Mouse (Mus musculus) testis, postnatal 10 days (tissue): ENCODE data around the gene Atp2b2.
A peak's percentile ranks its signal among the peaks of the same experiment; 100 is the strongest.

Experiments
- DNase-seq: peaks from one replicate; pipeline ENCODE4 v3.0.0; 2021; ENCODE audit warnings: low spot score

Atp2b2 gene

DNA sequence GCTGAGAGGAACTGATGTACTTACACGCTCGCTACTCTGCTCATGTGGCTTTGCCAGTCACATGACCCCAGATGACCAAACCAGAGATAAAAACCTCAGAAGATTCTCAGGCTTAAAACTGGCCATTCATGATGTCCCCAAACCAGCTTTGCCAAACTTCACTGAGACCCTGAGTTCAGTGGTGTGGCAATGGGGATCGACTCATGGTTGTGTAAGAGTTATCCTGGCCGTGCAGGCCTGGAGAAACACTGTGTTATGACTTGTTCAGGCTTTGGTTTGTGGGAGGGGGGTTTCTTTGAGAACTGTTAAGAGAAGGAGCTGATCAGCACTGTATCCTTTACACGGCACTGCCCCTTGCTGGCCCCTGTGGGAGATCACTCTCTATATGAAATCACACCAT, 250.0 kb downstream of the Atp2b2 start:
- no peak for DNase-seq

DNA sequence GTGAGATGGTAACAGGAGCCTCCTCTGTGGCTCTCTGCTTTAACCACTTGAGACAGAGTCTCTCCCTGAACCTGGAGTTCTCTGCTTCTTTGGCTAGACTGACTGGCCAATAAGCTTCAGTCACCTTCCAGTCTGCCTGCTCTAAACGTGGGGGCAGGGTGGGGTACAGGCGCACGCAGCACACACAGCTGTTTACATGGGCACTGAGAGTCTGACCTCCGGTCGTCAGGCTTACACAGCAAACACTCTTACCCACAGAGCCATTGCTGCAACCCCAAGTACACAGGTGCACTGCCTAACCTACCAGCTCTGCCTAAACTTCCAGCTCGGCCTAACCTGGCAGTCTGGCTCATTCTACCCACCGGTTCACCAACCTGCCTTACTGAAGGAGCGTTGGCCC, 251.4 kb downstream of the Atp2b2 start:
- no peak for DNase-seq

DNA sequence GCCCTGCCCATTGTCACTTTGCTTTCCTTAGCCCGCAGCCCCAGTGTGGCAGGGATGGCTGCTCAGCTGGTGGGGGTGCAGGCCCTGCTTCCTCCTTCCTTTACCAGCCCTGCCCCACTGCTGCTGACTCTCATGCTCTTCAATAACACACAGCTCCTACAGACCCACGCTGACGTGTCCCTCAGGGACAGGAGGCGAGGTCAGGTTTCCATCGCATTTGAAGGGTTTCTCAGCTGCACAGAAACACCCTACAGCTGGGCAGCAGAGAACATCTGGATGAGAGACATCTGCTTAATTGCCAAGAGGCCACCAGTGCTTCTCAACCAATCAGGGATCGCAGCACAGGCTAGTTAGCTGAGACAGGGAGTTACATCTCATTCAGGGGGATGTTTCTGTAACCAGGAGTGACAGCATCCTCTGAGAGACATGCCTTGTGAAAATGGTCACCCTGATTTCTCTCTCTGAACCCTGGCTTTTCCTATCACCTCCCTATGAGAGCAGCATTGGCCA, 254.9 kb downstream of the Atp2b2 start:
- no peak for DNase-seq

DNA sequence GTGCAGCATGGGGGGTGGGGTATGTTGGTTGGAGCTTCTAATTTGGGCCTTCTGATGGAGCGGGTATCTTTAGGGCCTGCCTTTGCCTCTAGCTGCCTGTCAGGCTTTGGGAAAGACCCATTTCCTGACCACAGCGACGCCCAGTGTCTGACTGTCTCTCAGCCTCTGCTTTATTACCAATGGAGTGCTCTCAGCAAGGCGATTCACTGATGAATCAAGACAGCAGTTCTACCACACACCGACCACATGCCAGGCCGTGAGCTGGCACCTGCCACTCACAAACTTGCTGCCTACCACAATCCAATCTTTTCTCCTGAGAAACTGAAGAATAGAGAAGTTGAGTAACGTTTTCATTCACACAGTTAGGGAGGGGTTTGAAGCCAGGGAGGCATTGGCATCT, 256.8 kb downstream of the Atp2b2 start:
- no peak for DNase-seq

DNA sequence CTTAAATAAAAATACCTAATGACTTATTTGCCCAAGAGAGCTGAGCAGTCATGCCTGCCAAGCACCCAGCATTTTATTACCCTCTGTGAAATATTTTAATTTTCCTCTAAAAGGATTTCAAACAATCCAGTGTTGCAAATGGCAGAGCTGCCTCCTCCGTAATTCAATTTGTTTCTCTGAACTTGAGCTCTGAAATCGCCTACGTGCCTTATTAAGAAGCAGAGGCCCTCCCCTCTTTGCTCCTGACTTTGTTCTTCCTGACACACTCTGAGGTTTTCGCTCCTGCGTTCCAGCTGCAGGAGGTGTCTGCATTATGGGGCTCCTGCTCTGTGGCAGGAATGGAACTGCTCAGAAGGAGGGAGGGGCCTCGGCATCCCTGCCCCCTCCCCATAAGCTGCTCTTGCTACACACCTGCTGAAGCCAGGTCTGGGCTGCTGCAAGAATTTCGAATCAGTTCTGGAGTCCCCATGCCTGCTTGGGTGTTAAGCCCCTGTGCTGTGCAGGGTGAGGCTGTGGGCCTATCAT, 264.1 kb downstream of the Atp2b2 start:
- DNase-seq, result no peak

DNA sequence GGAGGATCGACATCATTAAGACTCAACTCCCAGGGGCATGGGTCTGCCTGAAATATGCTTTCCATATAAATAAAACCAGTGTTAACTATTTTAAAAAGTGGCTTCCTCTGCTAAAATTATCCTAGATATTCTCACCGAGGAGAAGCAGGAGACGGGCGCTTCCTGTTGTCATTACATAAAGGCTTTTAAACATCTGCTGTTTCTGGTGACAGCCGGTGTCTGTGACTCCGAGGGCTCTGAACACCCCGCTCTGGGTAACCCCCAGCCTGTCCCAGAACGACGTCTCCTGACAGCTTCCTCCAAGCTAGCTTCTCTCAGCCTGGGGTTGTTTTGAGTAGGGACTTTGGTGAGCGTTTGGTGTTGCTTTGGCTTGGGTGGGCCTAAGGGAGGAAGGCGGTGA, 273.6 kb downstream of the Atp2b2 start:
- DNase-seq, result no peak

DNA sequence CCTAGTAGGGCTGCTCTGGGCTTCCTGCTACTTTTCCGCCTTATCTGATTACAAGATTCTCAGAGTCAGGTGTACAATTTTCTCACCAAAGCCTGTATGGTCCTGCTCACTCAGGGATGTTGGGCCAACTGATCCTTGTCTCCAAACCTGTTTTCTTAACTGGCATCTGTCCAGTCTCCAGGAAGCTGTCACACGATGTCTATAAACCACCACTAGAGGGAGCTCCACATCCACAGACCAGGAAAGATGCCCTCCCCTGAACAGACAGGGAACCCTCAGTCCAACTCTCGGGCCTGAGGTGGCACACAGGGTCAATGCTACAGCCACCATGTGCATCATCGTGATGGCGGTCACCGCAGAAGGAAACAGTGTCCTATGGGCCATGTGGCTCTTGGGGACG, 280.8 kb downstream of the Atp2b2 start:
- peak; percentile 58 for DNase-seq

DNA sequence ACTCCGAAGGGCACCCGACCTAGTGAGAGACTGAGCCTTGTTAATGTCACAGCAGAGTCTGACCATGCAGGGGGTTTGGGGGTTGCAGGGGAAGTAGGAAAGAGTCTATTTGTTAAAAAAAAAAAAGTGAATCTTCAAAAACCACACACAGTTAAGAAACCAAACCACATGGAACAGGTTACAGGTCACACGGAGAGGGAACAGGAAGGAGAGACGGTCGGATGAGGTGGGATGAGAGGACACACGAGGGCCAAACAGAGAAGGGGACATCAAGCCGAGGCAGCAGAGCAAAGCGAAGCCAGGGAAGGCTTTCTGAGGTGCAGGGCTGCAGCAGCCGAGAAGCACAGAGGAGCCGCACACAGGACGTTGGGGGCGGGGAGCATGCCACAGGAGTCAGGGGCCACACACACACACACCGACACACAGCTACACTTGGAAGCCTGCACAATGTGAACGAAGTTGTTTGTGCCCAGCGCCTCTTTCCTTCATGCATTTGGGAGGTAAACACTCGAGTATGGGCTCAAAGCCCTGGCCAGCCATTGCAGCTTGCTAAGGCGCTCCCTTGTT, 293.2 kb downstream of the Atp2b2 start:
- no peak for DNase-seq

DNA sequence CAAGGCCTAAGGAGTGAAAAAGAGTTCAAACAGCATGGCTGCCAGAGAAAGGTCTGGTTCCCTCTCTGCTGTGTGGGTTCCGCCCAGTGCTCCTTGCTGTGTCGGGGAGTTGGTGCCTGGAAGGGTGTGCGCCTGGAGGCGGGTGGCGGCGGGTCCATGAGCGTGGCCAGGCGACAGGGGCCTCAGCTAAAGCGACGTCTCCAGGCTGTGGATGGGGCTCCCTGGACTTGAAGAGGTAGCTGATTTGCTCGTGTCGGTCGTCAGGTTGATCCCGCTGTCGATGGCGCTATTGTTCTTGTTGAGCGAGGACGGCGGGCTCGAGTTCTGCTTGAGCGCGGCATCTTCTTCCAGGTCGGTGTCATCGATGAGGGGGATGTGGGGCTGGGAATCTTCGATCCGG, 294.1 kb downstream of the Atp2b2 start:
- no peak for DNase-seq

DNA sequence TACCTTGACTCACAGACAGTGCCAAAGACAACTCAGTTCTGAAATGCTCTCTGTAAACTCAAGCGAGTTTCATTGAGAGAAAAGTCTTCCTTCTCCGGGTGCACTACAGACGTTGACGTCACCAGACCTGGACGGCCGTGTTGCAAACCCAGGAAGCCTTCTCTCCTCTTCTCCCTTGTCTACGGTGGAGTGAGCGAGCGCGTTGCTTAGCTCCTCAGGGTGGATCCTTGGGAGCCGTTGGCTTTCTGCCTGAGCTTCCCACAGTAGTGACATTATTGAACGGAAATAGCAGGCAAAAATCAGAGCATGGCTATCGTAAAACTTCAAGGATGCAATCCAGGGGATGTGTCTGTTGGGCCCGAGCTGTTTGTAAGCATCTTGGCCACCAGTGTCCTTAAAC, 295.1 kb downstream of the Atp2b2 start:
- no peak for DNase-seq

DNA sequence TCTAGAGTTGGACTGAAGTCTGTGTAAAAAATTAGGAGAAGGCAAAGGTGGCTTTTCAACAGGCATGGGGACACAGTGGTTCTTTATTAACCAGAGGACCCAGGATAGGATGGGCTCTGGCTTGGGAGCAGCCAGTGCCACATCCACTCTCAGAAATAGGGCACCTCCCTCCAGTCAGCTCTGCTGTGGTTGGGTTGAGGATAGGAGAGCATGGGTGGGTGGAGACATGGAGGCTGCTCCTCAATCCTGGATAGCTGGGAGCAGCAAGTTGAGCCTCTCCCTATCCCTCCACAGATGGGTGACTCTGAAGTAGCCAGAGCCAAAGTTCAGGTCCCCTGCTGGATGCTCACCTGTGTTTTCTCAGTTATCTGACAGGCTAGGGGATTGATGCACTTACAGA, 297.3 kb downstream of the Atp2b2 start:
- no peak for DNase-seq

DNA sequence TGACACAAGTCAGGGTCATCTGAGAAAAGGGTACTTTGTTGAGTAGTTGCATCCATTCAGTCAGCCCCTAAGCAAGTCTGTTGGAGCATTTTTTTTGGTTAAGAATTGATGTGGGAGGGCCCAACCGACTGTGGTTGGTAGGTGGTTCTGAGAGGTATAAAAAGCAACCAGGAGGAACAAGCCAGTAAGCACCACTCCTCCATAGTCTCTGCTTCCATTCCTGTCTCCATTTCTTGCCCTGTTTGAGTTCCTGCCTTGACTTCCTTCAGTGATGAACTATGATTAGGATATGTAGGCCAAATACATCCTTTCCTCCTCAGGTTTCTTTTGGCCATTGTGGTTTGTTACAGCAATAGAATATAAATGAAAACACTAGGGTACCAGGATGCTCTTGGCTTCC, 299.3 kb downstream of the Atp2b2 start:
- no peak for DNase-seq

DNA sequence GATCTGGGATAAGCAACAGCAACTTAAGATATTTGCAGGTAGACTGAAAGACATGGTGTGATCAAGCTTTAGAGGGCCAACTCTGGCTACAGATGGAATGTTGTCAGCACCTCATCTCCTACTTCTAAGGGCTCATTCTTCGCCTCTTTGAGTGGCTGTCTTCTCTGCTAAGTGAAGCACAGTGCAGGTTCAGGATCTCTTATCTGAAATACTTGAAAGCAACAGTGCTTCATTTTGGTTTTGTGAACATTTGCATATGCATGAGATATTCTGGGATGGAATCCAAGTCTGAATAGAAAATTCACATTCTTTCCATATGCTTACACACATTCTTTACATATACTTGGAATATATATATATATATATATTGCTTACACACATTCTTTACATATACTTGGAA, 300.1 kb downstream of the Atp2b2 start:
- no peak for DNase-seq

DNA sequence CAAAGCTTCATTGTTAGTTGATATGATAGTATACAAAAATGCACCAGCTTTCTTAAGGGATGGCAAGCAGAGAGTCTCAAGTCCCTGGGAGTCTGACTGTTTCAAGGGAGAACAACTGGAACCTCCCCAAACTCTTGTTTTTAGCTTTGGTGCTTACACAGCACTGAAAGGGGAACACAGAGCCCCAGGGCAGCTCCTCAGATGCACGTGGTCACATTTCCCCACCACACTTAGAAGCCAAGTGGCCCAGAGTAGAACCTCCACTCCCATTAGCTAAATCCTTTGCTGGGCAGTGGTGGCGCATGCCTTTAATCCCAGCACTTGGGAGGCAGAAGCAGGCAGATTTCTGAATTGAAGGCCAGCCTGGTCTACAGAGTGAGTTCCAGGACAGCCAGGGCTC, 301.0 kb downstream of the Atp2b2 start:
- no peak for DNase-seq

DNA sequence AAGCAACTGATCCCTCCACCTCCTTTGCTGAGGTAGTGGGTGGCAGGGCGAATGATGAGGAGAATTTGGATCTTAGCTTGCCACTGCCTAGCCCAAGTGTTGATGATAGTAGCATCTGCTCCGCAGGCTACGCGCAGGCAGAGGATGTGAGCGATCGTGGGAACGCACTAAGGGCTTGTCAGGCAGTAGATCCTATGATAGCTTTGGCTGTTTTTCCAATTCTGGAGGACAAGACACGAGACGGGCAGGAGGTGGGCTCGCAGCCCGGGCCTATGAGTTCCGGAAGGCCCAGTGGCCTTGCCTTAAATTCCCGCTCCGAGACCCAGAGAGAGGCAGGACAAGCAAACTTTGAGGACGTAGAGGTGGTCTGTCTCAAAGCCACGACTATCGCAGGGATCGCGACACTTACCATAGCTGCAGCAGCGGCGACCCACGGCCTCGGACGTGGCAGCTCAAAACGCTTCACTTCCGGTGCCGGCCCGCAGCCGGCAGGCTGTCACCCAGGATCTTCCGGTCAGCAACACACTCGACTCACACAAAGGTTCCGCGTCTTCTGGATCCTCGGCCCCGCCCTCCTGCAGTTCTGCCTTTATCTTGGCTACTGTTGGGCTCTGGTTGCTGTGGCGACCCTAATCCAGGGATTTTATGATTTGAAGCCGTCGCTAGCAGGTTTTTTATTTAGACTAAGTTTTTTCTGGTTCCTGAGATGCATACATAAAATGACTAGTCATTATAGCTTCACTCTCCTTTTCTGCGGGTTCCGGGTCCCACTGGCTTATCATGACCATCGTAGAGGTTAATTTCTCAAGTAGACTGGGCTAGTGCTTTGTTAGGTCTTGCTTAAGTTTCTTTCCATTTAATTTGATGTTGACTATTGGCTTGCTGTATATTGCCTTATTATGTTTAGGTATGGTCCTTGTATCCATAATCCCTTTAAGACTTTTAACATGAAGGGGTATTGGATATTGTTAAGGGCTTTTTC, 301.9 kb downstream of the Atp2b2 start, which contains the start of gene Sec13:
TSS of gene Sec13 (minus strand) at position 508 of the 982 bp plus-strand sequence.
- DNase-seq, result peak; percentile 91

DNA sequence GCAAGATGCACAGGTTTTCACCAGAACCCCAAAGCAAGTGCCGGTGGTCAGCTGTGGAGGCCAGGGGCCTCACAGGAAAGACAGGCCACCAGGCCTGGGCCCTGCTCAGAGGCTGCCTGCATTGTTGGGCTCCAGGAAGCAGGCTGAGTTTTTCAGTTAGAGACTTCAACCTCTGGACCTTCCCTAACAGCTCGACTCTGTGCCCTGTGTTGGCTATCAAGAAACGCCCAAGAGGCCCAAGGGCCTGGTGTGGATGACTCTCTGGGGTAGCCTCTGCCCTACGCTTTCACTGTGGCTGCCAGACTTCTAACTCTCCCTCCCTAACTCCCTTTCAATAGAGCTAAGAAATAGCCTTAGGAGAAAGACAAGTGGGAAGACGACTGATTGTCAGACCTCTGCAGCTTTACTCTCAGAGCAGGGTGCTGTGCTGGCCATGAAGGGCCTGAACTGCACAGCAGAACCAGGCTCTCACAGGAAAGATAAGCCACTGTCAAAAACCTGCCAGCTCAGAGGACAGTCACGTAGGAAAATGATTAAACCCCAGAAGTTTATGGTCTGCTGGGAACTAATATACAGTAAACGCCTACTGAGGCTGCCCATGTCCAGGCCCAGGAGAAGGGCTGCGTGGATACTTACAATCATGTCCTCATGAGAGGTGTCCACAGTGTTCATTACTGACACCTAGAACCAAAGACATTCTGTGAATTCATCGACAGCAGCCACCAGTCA, 304.9 kb downstream of the Atp2b2 start:
- no peak for DNase-seq

DNA sequence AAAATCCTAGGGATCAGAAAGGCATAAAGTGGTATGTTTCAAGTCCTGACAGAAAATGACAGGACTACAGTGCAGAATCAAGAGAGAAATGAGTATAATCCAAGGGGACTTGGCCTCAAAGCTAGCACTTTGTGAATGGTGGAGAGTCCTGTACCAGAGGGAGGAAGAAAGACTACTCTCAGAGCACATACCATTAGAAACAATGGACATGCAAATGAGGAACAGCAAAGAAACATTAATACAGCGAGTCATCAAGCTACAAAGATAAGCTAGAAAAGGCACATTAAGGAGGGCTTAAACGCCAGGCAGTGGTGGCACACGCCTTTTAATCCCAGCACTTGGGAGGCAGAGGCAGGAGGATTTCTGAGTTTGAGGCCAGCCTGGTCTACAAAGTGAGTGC, 311.1 kb downstream of the Atp2b2 start:
- no peak for DNase-seq

DNA sequence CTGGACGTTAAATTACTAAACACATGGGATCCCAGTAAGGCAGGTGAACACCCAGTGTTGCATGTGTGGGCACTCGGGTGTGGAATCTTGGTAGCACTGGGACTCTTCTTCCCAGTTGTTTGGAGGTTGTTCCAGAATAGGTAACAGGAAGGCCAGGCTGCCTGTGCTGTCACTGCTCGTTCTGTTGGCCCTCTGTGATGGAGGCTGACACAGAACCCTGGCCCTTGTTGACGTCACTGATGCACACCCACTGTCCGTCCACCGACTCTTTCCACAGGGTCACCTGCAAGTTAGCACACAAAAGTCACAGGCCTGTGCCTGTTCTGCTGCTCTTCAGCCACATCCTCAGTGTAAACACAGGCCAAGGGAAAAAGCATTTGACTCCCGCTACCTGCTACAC, 314.2 kb downstream of the Atp2b2 start:
- no peak for DNase-seq

DNA sequence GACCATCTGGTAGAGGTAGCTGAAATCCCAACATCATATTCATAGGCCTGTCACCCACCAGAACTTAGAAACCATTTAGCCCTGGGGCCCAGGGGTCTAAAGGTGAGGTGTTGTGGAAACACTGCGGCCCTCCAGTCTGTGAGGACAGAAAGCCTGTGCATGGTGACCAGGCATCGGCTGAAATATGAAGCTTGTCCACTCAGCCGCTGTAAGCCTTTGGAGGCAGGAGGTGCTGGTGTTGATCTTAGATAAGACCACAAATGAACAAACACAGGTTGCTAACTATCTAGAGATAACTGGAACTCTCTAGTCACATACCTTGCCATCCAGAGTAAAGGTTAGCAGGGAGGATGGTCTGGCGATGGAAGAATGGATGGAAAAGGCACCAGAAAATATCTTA, 321.4 kb downstream of the Atp2b2 start:
- no peak for DNase-seq

DNA sequence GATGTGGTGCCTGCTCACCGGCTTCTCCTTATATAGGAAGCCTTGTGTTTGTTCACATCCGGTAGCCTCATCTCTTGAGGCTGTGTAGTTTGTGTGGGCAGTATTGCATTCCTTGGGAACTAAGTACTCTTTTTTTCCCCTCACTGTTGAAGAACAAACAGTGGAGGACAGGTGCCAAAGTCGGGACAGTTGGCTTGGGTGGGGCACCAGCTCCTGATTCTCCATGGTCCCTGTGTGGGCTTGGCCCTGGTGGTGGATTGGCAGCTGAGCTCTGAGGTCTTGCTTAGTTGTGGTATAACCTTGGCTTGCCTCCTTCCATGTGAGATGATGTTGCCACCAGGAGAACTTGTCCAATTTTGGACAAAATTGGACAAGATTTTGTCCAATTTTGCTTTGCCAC, 322.5 kb downstream of the Atp2b2 start, which contains the start of gene Ghrl:
TSS of gene Ghrl (minus strand) at position 3 of the 400 bp plus-strand sequence.
- no peak for DNase-seq

DNA sequence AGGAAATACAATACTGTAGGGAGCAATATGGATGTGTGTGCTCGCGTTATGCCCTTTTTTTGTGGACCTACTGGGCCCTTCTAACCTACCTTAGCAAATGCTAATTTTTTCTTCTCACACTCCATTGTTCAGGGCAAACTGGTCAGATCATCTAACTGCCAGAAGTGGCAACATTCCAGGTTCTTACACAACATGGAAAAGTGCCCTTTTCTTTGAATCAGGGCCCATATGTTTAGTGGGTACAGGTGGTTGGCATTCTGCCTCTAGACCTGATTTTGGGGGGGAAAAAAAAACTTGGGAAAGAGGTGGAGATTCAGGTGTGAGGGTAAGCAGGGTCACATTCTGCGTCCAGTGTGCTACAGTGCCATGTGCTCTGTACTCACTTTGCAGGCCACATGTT, 324.9 kb downstream of the Atp2b2 start:
- DNase-seq, result no peak

DNA sequence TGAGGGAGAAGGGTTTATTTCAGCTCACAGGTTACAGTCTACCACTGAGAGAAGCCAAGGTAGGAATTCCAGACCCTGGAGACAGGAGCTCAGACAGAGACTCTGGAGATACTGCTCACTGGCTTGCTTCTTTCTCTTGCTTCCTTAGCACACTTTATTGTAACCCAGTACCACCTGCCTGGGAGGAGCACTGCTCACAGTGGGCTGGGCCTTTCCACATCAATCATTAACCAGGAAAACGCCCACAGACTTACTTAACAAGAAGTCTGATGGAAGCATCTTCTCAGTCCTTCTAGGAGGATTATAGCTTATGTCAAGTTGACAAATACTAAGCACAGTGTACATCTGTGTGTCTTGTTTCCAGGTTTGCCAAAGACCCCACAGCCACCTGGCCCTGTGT, 327.6 kb downstream of the Atp2b2 start:
- no peak for DNase-seq
